Mouse (Mus musculus) hindbrain, embryonic 11.5 days (tissue): ENCODE measurements around the gene Olfr1391. TPM values are rescaled to one million over a fixed set of nuclear protein-coding genes. Genes with fewer than 3 reads are reported as not detected.

Experiments used
- ATAC-seq: fragments of 200-750 bp; cut with Nextera tagmentation; 2 replicates; pipeline ENCODE4 v1.8.0; 2017; ENCODE audit warnings: mild to moderate bottlenecking, moderate TSS enrichment, moderate library complexity; ENCODE audit not compliant: low FRiP score
- DNase-seq: peaks from one replicate; pipeline ENCODE4 v3.0.0-alpha.2; 2015; ENCODE audit warnings: low spot score
- H3K27ac ChIP-seq: fragments of 300-500 bp; sonication (generic); 2 replicates; pipeline ENCODE4 v1.5.1; 2014; ENCODE audit warnings: mild to moderate bottlenecking, low read depth, low read length
- H3K27me3 ChIP-seq: fragments of 300-500 bp; sonication (generic); 2 replicates; pipeline ENCODE4 v1.6.1; 2014; ENCODE audit warnings: mild to moderate bottlenecking, low read length, moderate library complexity, mixed read lengths; ENCODE audit not compliant: control insufficient read depth, insufficient read depth
- H3K36me3 ChIP-seq: fragments of 300-500 bp; sonication (generic); 2 replicates; pipeline ENCODE4 v1.6.1; 2014; ENCODE audit warnings: mild to moderate bottlenecking, low read length, moderate library complexity, mixed read lengths; ENCODE audit not compliant: control insufficient read depth, insufficient read depth
- H3K4me1 ChIP-seq: fragments of 300-500 bp; sonication (generic); replicated peaks from 2 replicates; pipeline ENCODE4 v1.6.1; 2014; ENCODE audit warnings: low read length, mixed read lengths; ENCODE audit not compliant: control insufficient read depth, insufficient read depth
- H3K4me2 ChIP-seq: fragments of 300-500 bp; sonication (generic); replicated peaks from 2 replicates; pipeline ENCODE4 v1.6.1; 2014; ENCODE audit warnings: mild to moderate bottlenecking, low read depth, low read length
- H3K4me3 ChIP-seq: fragments of 300-500 bp; sonication (generic); 2 replicates; pipeline ENCODE4 v1.5.1; 2014; ENCODE audit warnings: low read depth, low read length
- H3K9ac ChIP-seq: fragments of 300-500 bp; sonication (generic); 2 replicates; pipeline ENCODE4 v1.6.1; 2014; ENCODE audit warnings: low read depth, low read length
- H3K9me3 ChIP-seq: fragments of 300-500 bp; sonication (generic); 2 replicates; pipeline ENCODE4 v1.6.1; 2016; ENCODE audit warnings: low read length; ENCODE audit not compliant: control insufficient read depth
- WGBS: fragments of 180-500 bp; shearing (Covaris S2); extraction: QIAGEN DNeasy Blood & Tissue Kit; methylation state at CpG from one replicate; pipeline ENCODE4 v1.1.7; 2014; 5-methylcytosine and 5-hydroxymethylcytosine counted together
- polyA plus RNA-seq: library from polyadenylated mRNA; unstranded; fragments of >200 nt; fragmentation: Nextera tagmentation; extraction: Ambion mirVana; gene quantifications from 2 replicates; pipeline ENCODE4 v1.2.1, GENCODE M21; 2014

The Olfr1391 gene
- polyA plus RNA-seq, 1 experiment from 2014 or later = not detected

DNA sequence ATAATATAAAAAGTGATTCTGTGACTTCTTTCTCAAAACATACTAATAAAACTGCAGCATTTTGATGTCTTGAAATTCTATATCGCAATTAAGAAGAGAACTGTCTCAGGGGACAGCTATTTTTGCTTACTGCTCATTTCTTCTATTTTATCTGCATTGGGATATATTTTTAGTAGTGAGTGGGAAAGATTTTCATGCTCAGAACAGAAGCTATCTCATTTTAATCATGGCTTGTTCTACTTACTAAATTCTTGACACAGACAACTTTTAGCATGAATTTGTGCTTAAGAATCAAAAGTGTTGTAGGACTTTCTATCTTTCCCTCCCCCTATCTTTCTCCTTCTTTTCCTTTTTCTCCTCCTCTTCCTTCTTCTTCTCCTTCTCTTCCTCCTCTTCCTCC, 7.1 kb downstream of the Olfr1391 start:
- Histone ChIP-seq H3K9me3 (no peaks in the 10 kb centered on the region), H3K36me3 (no peaks in the 10 kb centered on the region), H3K9ac (no peak overlapping the region), H3K4me3 (no peak overlapping the region), H3K4me2 (no peak overlapping the region), H3K27ac (no peak overlapping the region), H3K4me1 (no peaks in the 10 kb centered on the region), H3K27me3 (no peaks in the 10 kb centered on the region)
- no peak for ATAC-seq
- DNase-seq = no peak
- WGBS = 80% methylated on average over 1 of the region's 1 CpGs

DNA sequence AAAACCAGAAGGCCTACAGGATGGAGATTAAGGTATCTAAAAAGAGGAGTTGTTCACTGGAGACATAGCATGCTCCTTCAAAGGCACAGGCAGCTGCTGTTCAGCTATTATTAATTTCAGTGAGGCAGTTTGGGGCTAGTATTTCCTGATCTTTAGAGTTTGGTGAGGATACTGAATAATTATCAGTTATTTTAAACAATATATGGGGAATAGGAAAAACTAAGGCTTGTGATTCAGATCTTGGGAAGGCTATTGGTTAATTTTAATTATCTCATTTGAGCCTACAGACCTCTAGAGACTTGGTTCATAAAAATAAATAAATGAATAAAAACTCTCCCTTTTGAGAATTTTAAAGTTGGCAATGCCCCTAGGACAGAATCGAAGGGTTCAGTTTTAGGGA, 12.3 kb downstream of the Olfr1391 start, which contains the start of gene Olfr1390:
TSS of gene Olfr1390 (plus strand) at position 301 of the 400 bp plus-strand sequence.
- H3K4me2 ChIP-seq = no peak within 1 kb of the TSS
- H3K27me3 ChIP-seq = no peaks in the 10 kb centered on the region
- ATAC-seq (no peak), DNase-seq (no peak)
- H3K36me3 ChIP-seq = no peaks in the 10 kb centered on the region
- H3K27ac ChIP-seq = no peak within 1 kb of the TSS
- H3K4me3 ChIP-seq = no peak within 1 kb of the TSS
- no peaks in the 10 kb centered on the region for H3K4me1 ChIP-seq
- H3K9me3 ChIP-seq = no peaks in the 10 kb centered on the region
- H3K9ac ChIP-seq = no peak within 1 kb of the TSS
- 77% methylated on average over 1 of the region's 1 CpGs for WGBS

DNA sequence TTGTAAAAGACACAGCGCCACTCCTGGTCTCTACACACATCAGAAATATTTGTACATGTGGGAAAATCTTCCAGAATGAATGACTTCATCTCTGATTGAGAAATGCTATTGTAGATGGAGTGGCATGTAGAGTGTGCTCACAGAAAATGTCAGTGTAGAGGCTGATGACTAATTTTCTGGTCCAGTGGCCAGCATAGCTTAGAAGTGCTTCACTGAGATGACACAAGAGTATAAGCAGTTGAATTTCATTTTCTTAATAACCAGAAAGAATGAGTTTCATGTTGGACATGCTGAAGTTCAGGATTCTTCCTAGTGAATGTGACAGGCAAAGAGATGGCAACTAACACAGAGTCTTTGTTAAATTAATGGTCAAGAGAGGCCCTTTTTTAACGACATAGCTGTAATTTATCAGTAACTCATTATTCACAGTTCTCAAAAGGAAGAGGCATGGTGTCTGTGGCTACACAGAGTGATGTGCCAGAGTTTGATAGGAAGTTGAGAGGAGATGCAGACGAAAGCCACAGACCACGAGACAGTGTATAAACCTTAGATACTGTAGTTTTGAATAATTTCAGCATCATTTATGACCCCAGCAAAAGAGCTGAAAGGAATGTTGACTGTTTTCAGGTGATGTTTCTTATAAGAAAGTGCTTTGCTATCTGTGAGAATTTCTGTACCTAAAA, 14.7 kb downstream of the Olfr1391 start:
- Histone ChIP-seq H3K4me2 (no peak overlapping the region), H3K27me3 (no peaks in the 10 kb centered on the region), H3K36me3 (no peaks in the 10 kb centered on the region), H3K4me1 (no peaks in the 10 kb centered on the region), H3K4me3 (no peak overlapping the region), H3K9me3 (no peaks in the 10 kb centered on the region), H3K27ac (no peak overlapping the region), H3K9ac (no peak overlapping the region)
- ATAC-seq = no peak
- no peak for DNase-seq
- WGBS = 74% methylated on average over 4 of the region's 4 CpGs

Other genes with a start within 250 kb of the Olfr1391 start
- gene Ifi47, start 246.2 kb upstream of the Olfr1391 start, polyA plus RNA-seq = 0.20 and 0.71 TPM in 2 replicates
- not detected in 2 replicates for gene Olfr1396, start 207.9 kb upstream of the Olfr1391 start, polyA plus RNA-seq
- gene Olfr1395, start 180.5 kb upstream of the Olfr1391 start, polyA plus RNA-seq = not detected in 2 replicates
- gene Olfr1394, start 168.4 kb upstream of the Olfr1391 start, polyA plus RNA-seq = not detected in 2 replicates
- 0.10 TPM in 1 of 2 replicates, not detected in the other for gene Btnl9, start 135.6 kb upstream of the Olfr1391 start, polyA plus RNA-seq
- gene Zfp62, start 119.5 kb upstream of the Olfr1391 start, polyA plus RNA-seq = 59.0 and 63.2 TPM in 2 replicates
- gene Mgat1, start 78.6 kb upstream of the Olfr1391 start, polyA plus RNA-seq = 28.7 and 31.0 TPM in 2 replicates
- gene Olfr1393, start 44.4 kb upstream of the Olfr1391 start, polyA plus RNA-seq = not detected in 2 replicates
- gene Olfr1392, start 37.5 kb upstream of the Olfr1391 start, polyA plus RNA-seq = not detected in 2 replicates
- gene Olfr10, start 18.0 kb upstream of the Olfr1391 start, polyA plus RNA-seq = not detected in 2 replicates
- not detected in 2 replicates for gene Olfr1390, start 12.4 kb downstream of the Olfr1391 start, polyA plus RNA-seq
- gene Olfr1389, start 100.3 kb downstream of the Olfr1391 start, polyA plus RNA-seq = not detected in 2 replicates
- 0.07 TPM in 1 of 2 replicates, not detected in the other for gene Olfr1388, start 113.9 kb downstream of the Olfr1391 start, polyA plus RNA-seq
- gene Olfr1387, start 132.6 kb downstream of the Olfr1391 start, polyA plus RNA-seq = not detected in 2 replicates
- gene Olfr1386, start 142.3 kb downstream of the Olfr1391 start, polyA plus RNA-seq = not detected in 2 replicates
- gene Olfr1385, start 166.3 kb downstream of the Olfr1391 start, polyA plus RNA-seq = not detected in 2 replicates
- not detected in 2 replicates for gene Olfr1384, start 184.0 kb downstream of the Olfr1391 start, polyA plus RNA-seq
- gene Olfr1383, start 196.9 kb downstream of the Olfr1391 start, polyA plus RNA-seq = not detected in 2 replicates
- gene Olfr1382, start 205.5 kb downstream of the Olfr1391 start, polyA plus RNA-seq = not detected in 2 replicates
- gene Olfr1381, start 220.7 kb downstream of the Olfr1391 start, polyA plus RNA-seq = not detected in 2 replicates
- not detected in 2 replicates for gene Olfr1380, start 234.1 kb downstream of the Olfr1391 start, polyA plus RNA-seq